In the genomic region with DNA sequence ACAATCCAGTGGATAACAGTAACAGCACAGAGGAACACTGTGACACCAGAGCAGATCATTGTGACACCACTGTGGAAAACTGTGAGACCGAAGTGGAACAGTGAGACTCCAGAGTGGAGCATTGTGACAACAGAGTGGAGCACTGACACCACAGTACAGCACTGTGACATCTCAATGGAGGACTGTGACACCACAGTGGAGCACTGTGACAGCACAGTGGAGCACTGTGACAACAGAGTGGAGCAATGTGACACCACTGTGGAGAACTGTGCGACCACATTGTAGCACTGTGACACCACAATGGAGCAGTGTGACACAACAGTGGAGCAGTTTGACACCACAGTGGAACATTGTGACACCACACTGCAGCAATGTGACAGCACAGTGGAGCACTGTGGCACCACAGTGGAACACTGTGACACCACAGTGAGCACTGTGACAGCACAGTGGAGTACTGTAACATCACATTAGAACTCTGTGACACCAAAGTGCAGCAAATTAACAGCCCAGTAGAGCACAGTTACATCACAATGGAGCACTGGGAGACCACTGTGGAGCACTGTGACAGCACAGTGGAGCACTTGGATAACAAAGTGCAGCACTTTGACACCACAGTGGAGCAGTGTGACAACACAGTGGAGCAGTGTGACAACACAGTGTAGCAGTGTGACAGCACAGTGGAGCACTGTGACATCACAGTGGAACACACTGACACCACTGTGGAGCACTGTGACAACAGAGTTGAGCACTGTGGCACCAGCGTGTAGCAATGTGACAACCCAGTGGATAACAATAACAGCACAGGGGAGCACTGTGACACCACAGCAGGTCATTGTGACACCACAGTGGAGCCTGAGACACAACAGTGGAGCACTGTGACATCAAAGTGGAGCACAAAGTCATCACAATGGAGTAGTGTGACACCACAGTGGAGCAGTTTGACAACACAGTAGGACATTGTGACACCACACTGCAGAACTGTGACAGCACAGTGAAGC, we compare ENCODE assay signal across 8 mouse cellular contexts.
DNase-seq lines count a peak whose midpoint lies in the region; ATAC-seq and TF ChIP-seq lines count a peak whose summit lies in the region.

No protein-coding gene starts in this region.

- intact Hi-C loops in heart, postnatal 10 days (cut with DNase I), result no loop called here

- H3K4me1 ChIP-seq in heart, embryonic 10.5 days, result no peaks in the 10 kb centered on the region
- no peaks in the 10 kb centered on the region for H3K4me1 ChIP-seq in G1E (ENCODE audit: insufficient read depth, low read depth, low read length)
- H3K4me1 ChIP-seq in heart, postnatal 0 days (ENCODE audit: control insufficient read depth, insufficient read depth), result no peaks in the 10 kb centered on the region
- no peaks in the 10 kb centered on the region for H3K4me1 ChIP-seq in liver, embryonic 15.5 days (replicated peaks)

- peak; percentile 82 for DNase-seq in heart, embryonic 10.5 days (ENCODE audit: low spot score)
- DNase-seq in heart, postnatal 10 days, result no peak
- DNase-seq in G1E (ENCODE audit: low spot score), result no peak
- DNase-seq in heart, postnatal 0 days (ENCODE audit: low spot score), result no peak
- peak; percentile 2 for DNase-seq in testis, postnatal 14 days (ENCODE audit: low spot score)
- no peak for DNase-seq in adipocyte (ENCODE audit: low spot score)

- 70% methylated on average over 3 of the region's 3 CpGs for WGBS in heart, embryonic 10.5 days
- 68% methylated on average over 3 of the region's 3 CpGs for WGBS in heart, postnatal 0 days
- 54% methylated on average over 3 of the region's 3 CpGs for WGBS in liver, embryonic 15.5 days (ENCODE audit: insufficient replicate concordance)

- H3K4me2 ChIP-seq in heart, postnatal 0 days (ENCODE audit: low read depth, low read length), result no peak overlapping the region
- no peak overlapping the region for H3K4me2 ChIP-seq in liver, embryonic 15.5 days

- H3K27ac ChIP-seq in heart, embryonic 10.5 days, result no peak overlapping the region
- no peak overlapping the region for H3K27ac ChIP-seq in heart, postnatal 0 days (ENCODE audit: low read depth)
- no peak overlapping the region for H3K27ac ChIP-seq in liver, embryonic 15.5 days (replicated peaks)

- no peak overlapping the region for H3K4me3 ChIP-seq in heart, embryonic 10.5 days
- H3K4me3 ChIP-seq in G1E (ENCODE audit: low read depth, low read length), result peak overlapping the region; percentile 0; the same call in 1 of the 2 replicates
- H3K4me3 ChIP-seq in heart, postnatal 0 days (ENCODE audit: low read depth, low read length), result no peak overlapping the region
- H3K4me3 ChIP-seq in liver, embryonic 15.5 days (replicated peaks), result no peak overlapping the region

- H3K9me3 ChIP-seq in heart, embryonic 10.5 days, result peaks cover 87% of the 10 kb centered on the region
- H3K9me3 ChIP-seq in G1E (replicated peaks), result peaks cover 72% of the 10 kb centered on the region
- H3K9me3 ChIP-seq in heart, postnatal 0 days (replicated peaks; ENCODE audit: control insufficient read depth, low read length), result peaks cover 54% of the 10 kb centered on the region
- H3K9me3 ChIP-seq in liver, embryonic 15.5 days (replicated peaks), result peaks cover 34% of the 10 kb centered on the region

- H3K27me3 ChIP-seq in heart, embryonic 10.5 days (ENCODE audit: insufficient read depth, poor library complexity, severe bottlenecking), result no peaks in the 10 kb centered on the region
- no peaks in the 10 kb centered on the region for H3K27me3 ChIP-seq in G1E (ENCODE audit: insufficient read depth, low read length)
- no peaks in the 10 kb centered on the region for H3K27me3 ChIP-seq in heart, postnatal 0 days (ENCODE audit: control insufficient read depth, insufficient read depth, low read length)
- H3K27me3 ChIP-seq in liver, embryonic 15.5 days, result no peaks in the 10 kb centered on the region

- no peak overlapping the region for H3K9ac ChIP-seq in heart, postnatal 0 days (replicated peaks; ENCODE audit: low read depth, low read length)
- no peak overlapping the region for H3K9ac ChIP-seq in liver, embryonic 15.5 days

- no peak for TF ChIP-seq CTCF in G1E (IDR thresholded peaks at IDR 0.05; ENCODE audit: low read depth, low read length)
- no peak for TF ChIP-seq CTCF in heart, postnatal 0 days (IDR thresholded peaks at IDR 0.05; ENCODE audit: low read depth)

- no peak for TF ChIP-seq EP300 in heart, postnatal 0 days (IDR thresholded peaks at IDR 0.05; ENCODE audit: low read depth)

- no peaks in the 10 kb centered on the region for H3K36me3 ChIP-seq in heart, embryonic 10.5 days
- H3K36me3 ChIP-seq in G1E (replicated peaks), result no peaks in the 10 kb centered on the region
- H3K36me3 ChIP-seq in heart, postnatal 0 days (replicated peaks; ENCODE audit: control insufficient read depth, insufficient read depth, low read length), result no peaks in the 10 kb centered on the region
- no peaks in the 10 kb centered on the region for H3K36me3 ChIP-seq in liver, embryonic 15.5 days (replicated peaks)

- no peak for ATAC-seq in G1E (ENCODE audit: extremely low read depth, insufficient number of reproducible peaks, low FRiP score, poor library complexity, severe bottlenecking)
- peak; percentile 6; the same call in 1 of the 2 replicates for ATAC-seq in heart, postnatal 0 days (ENCODE audit: insufficient read depth, low read depth)
- peak; percentile 7; the same call in 1 of the 2 replicates for ATAC-seq in liver, embryonic 15.5 days (ENCODE audit: insufficient read depth)
- ATAC-seq in erythroid progenitor cell, adult 5-6 weeks (replicated peaks; ENCODE audit: low FRiP score, poor library complexity, severe bottlenecking), result no peak

Comparison
In these comparisons a context has a peak if more than half of its experiments do, and no peak if none do; other contexts are left out.
1. DNase-seq: peak in heart, embryonic 10.5 days (single experiment) and testis, postnatal 14 days (single experiment); none in heart, postnatal 10 days (0 of 2), G1E (single experiment), heart, postnatal 0 days (single experiment) and adipocyte (single experiment).
2. ATAC-seq: peak in heart, postnatal 0 days (single experiment) and liver, embryonic 15.5 days (single experiment); none in G1E (single experiment) and erythroid progenitor cell, adult 5-6 weeks (single experiment).